8 mouse cellular contexts compared by ENCODE assay signal in the genomic region with DNA sequence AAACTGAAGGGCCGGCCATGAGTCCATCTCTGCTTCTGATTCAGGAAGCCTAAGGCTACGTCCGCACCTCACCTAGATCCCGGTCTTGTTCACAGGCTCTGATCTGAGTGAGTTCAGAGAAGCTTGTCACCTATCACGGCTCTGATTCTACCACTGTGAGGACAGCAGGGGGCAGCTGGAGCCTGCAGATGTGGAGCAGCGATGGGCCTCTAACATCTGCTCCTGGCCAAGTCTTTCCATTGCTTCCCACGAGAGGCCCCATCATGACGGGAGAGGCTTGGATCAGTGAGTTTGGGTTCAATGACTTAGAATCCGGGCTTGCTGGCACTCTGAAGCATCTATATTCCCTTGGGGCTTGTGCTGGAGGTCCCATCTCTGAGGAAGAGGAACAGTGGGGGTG. TPM values are rescaled to one million over a fixed set of nuclear protein-coding genes. Genes with fewer than 3 reads are reported as not detected.
A peak's percentile ranks its signal among the peaks of the same experiment; 100 is the strongest.
DNase-seq lines count a peak whose midpoint lies in the region; ATAC-seq and TF ChIP-seq lines count a peak whose summit lies in the region.

No protein-coding gene starts in this region.

- no peaks in the 10 kb centered on the region for H3K9me3 ChIP-seq in hindbrain, embryonic 11.5 days (ENCODE audit: control insufficient read depth, low read length)
- H3K9me3 ChIP-seq in hindbrain, embryonic 13.5 days = no peaks in the 10 kb centered on the region
- H3K9me3 ChIP-seq in kidney, postnatal 0 days (replicated peaks; ENCODE audit: low read length) = no peaks in the 10 kb centered on the region

- H3K27me3 ChIP-seq in hindbrain, embryonic 11.5 days (ENCODE audit: control insufficient read depth, insufficient read depth, low read length) = no peaks in the 10 kb centered on the region; the same call in 1 of the 2 replicates
- H3K27me3 ChIP-seq in hindbrain, embryonic 13.5 days = no peaks in the 10 kb centered on the region
- H3K27me3 ChIP-seq in kidney, postnatal 0 days (ENCODE audit: insufficient read depth, low read length) = no peaks in the 10 kb centered on the region

- no peak overlapping the region for H3K4me2 ChIP-seq in hindbrain, embryonic 11.5 days (replicated peaks; ENCODE audit: low read depth, low read length)
- no peak overlapping the region for H3K4me2 ChIP-seq in hindbrain, embryonic 13.5 days
- H3K4me2 ChIP-seq in kidney, postnatal 0 days (ENCODE audit: low read length) = no peak overlapping the region

- no peak for ATAC-seq in hindbrain, embryonic 11.5 days (ENCODE audit: low FRiP score)
- no peak for ATAC-seq in hindbrain, embryonic 13.5 days (ENCODE audit: low FRiP score)
- peak; percentile 45 for ATAC-seq in kidney, postnatal 0 days (replicated peaks; ENCODE audit: low FRiP score, low read depth)

- TF ChIP-seq CTCF in kidney, postnatal 0 days (IDR thresholded peaks at IDR 0.05; ENCODE audit: low read depth) = peak; percentile 95

- DNase-seq in hindbrain, embryonic 11.5 days (ENCODE audit: low spot score) = peak; percentile 29
- peak; percentile 62 for DNase-seq in adrenal gland, postnatal 25 days
- DNase-seq in heart, adult 18-20 months = peak; percentile 67 to 74
- DNase-seq in kidney, postnatal 0 days (ENCODE audit: low spot score) = peak; percentile 92
- DNase-seq in lung, postnatal 25 days (ENCODE audit: low spot score) = peak; percentile 66
- DNase-seq in yolk sac, embryonic 10.5 days (ENCODE audit: low spot score) = peak; percentile 61
- no peak for DNase-seq in cerebellum, adult 9-10 months

- 67% methylated on average over 9 of the region's 9 CpGs for WGBS in hindbrain, embryonic 11.5 days
- WGBS in hindbrain, embryonic 13.5 days = 64% methylated on average over 9 of the region's 9 CpGs
- WGBS in kidney, postnatal 0 days = 40% methylated on average over 9 of the region's 9 CpGs

- no peaks in the 10 kb centered on the region for H3K36me3 ChIP-seq in hindbrain, embryonic 11.5 days (ENCODE audit: control insufficient read depth, insufficient read depth, low read length)
- no peaks in the 10 kb centered on the region for H3K36me3 ChIP-seq in hindbrain, embryonic 13.5 days
- no peaks in the 10 kb centered on the region for H3K36me3 ChIP-seq in kidney, postnatal 0 days (ENCODE audit: insufficient read depth, low read length)

- no peak overlapping the region for H3K9ac ChIP-seq in hindbrain, embryonic 11.5 days (ENCODE audit: low read depth, low read length)
- H3K9ac ChIP-seq in hindbrain, embryonic 13.5 days = no peak overlapping the region; the same call in 1 of the 2 replicates
- no peak overlapping the region for H3K9ac ChIP-seq in kidney, postnatal 0 days (ENCODE audit: low read depth, low read length)

- H3K4me1 ChIP-seq in hindbrain, embryonic 11.5 days (replicated peaks; ENCODE audit: control insufficient read depth, insufficient read depth, low read length) = peaks cover 2% of the 10 kb centered on the region; the same call in 1 of the 2 replicates
- H3K4me1 ChIP-seq in hindbrain, embryonic 13.5 days (replicated peaks) = peaks cover 22% of the 10 kb centered on the region
- H3K4me1 ChIP-seq in kidney, postnatal 0 days (replicated peaks; ENCODE audit: insufficient read depth, low read length) = peaks cover 12% of the 10 kb centered on the region; the same call in 1 of the 2 replicates

- no peak overlapping the region for H3K4me3 ChIP-seq in hindbrain, embryonic 11.5 days (ENCODE audit: low read depth, low read length)
- no peak overlapping the region for H3K4me3 ChIP-seq in hindbrain, embryonic 13.5 days
- no peak overlapping the region for H3K4me3 ChIP-seq in kidney, postnatal 0 days (replicated peaks; ENCODE audit: low read depth, low read length)

- H3K27ac ChIP-seq in hindbrain, embryonic 11.5 days (ENCODE audit: low read depth, low read length) = no peak overlapping the region
- H3K27ac ChIP-seq in hindbrain, embryonic 13.5 days = no peak overlapping the region
- no peak overlapping the region for H3K27ac ChIP-seq in kidney, postnatal 0 days

RNA-seq across cellular contexts. Expression of gene Slc7a5, which starts 33.5 kb away (rescaled TPM):
- polyA plus RNA-seq in hindbrain, embryonic 11.5 days (2014; fragmentation: Nextera tagmentation; extraction: Ambion mirVana) = 23.3 and 29.9 TPM in 2 replicates
- polyA plus RNA-seq in hindbrain, embryonic 13.5 days (2015; fragmentation: Nextera tagmentation; extraction: Ambion mirVana) = 37.9 and 39.7 TPM in 2 replicates
- total RNA-seq in adrenal gland, postnatal 25 days (2021) = 56.6 and 57.8 TPM in 2 replicates
- total RNA-seq in heart, adult 18-20 months (2021) = 1 to 10 TPM; 4.1 to 4.8 TPM
- 9.2 and 10.2 TPM in 2 replicates for polyA plus RNA-seq in kidney, postnatal 0 days (2015; fragmentation: Nextera tagmentation; extraction: Ambion mirVana)

RNA-seq across cellular contexts. Expression of gene Klhdc4, which starts 44.7 kb away (rescaled TPM):
- 45.9 and 50.9 TPM in 2 replicates for polyA plus RNA-seq in hindbrain, embryonic 11.5 days (2014; fragmentation: Nextera tagmentation; extraction: Ambion mirVana)
- polyA plus RNA-seq in hindbrain, embryonic 13.5 days (2015; fragmentation: Nextera tagmentation; extraction: Ambion mirVana) = 43.5 and 47.4 TPM in 2 replicates
- total RNA-seq in adrenal gland, postnatal 25 days (2021) = 29.1 and 30.5 TPM in 2 replicates
- total RNA-seq in heart, adult 18-20 months (2021) = 10 to 100 TPM; 12.0 to 13.7 TPM
- polyA plus RNA-seq in kidney, postnatal 0 days (2015; fragmentation: Nextera tagmentation; extraction: Ambion mirVana) = 21.2 and 25.3 TPM in 2 replicates
